Mouse (Mus musculus): ENCODE measurements around the gene Nudcd3.
"Not testable (repeated sequence)": the region's sequence is repeated elsewhere in the genome, so short reads cannot be mapped to it uniquely, and the experiment has no call there.

DNA sequence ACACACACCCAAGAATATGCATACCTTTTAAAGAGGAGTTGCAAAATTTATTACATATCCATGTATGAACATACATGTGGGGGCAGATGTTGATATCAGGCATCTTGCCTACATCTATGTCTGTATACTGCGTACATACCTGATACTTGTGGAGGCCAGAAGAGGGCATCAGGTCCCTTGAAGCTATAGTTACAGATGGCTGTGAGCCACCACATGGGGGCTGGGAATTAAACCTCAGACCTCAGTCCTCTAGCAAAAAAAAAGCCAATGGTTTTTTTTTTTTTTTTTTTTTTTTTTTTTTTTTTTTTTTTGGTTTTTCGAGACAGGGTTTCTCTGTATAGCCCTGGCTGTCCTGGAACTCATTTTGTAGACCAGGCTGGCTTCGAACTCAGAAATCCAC lies 103.6 kb downstream of the Nudcd3 start:
- not testable (repeated sequence) for TF ChIP-seq CTCF, EP300 (IDR thresholded peaks at IDR 0.05; ENCODE audit: low read depth)

Measured in heart, postnatal 0 days (tissue).